Mouse (Mus musculus) bone marrow macrophage, adult 2 months (primary cell): Measurements from ENCODE around the gene Tmem60. TPM values are rescaled to one million over a fixed set of nuclear protein-coding genes. Genes with fewer than 3 reads are reported as not detected.
A peak's percentile ranks its signal among the peaks of the same experiment; 100 is the strongest.

Experiments used
- H3K27ac ChIP-seq: 2 replicates; pipeline ENCODE4 v1.5.1; 2012; ENCODE audit warnings: low read depth, low read length; ENCODE audit not compliant: insufficient read depth
- H3K4me1 ChIP-seq: 2 replicates; pipeline ENCODE4 v1.6.1; 2012; ENCODE audit warnings: low read length; ENCODE audit not compliant: control insufficient read depth, insufficient read depth
- H3K4me3 ChIP-seq: 2 replicates; pipeline ENCODE4 v1.5.1; 2012; ENCODE audit warnings: mild to moderate bottlenecking, low read length, moderate library complexity; ENCODE audit not compliant: insufficient read depth
- CTCF ChIP-seq: IDR thresholded peaks from 2 replicates; pipeline ENCODE4 v1.5.1; 2012; ENCODE audit warnings: low read depth, mild to moderate bottlenecking, low read length, moderate library complexity
- POLR2A ChIP-seq: IDR thresholded peaks from 2 replicates; pipeline ENCODE4 v1.6.1; 2012; ENCODE audit warnings: mild to moderate bottlenecking, low read depth, low read length, borderline replicate concordance
- polyA plus RNA-seq: library from polyadenylated mRNA; stranded (reverse); fragments of >200 nt; gene quantifications from 2 replicates; pipeline ENCODE4 v1.2.4, GENCODE M21; 2012; ENCODE audit not compliant: missing spikeins, insufficient read depth, insufficient read length

Gene Tmem60
- polyA plus RNA-seq, 1 experiment = 30.9 TPM

DNA sequence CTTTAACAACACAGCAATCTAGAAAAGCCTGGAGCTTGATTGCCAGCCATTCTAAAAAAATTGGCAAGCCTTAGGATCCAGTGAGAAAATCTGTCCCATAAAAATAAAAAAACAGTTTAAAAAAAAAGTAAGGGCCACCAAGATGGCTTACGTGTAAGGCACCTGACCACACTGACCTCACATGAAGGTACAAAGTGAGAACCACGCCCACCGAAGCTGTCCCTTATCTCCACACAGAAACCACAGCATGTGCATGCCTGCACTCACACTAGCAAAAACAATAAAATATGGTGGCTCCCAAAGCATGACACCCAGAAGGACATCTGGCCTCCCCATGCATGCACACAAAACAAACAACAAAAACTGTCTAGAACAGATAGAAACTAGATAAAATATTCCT lies 49.3 kb downstream of the Tmem60 start:
- TF ChIP-seq POLR2A (no peak), CTCF (no peak)
- Histone ChIP-seq H3K4me1 (peaks cover 47% of the 10 kb centered on the region), H3K27ac (no peak overlapping the region), H3K4me3 (no peak overlapping the region)

DNA sequence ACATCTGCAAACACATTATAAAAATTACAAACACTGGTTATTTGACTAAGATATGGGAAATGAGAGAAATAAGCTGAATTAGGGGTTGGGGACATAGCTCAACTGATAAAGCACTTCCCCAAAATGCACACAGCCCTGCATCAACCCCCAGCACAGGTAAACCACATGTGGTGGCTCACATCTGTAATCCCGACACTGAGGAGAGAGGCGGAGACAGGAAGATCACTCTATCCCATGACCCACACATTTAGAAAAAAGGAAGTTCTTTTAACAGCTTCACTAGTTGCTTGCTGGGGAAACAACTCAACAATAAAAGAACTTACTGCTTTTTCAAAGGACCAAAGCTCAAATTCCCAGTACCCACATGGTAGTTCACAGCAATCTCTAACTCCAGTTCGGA lies 50.6 kb downstream of the Tmem60 start:
- Histone ChIP-seq H3K27ac (peak overlapping the region; percentile 93), H3K4me3 (no peak overlapping the region), H3K4me1 (peaks cover 51% of the 10 kb centered on the region)
- TF ChIP-seq CTCF (no peak), POLR2A (no peak)

DNA sequence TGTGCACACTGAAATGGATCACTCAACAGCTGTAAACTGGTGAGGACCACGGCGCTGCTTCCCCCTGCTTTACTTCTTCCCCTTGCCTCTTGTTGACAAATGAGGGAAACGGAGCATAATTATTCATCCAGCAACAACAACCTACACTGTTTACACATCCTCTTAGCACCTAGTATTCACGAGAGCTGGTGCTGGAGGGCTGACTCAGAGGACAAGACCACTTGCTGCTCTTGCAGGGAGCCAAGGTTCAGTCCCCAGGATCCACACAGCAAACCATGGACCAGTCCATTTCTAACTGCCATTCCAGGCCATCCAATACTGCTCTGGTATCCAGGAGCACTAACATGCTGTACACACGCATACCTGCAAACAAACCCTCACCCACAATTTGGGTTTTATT lies 53.9 kb downstream of the Tmem60 start:
- Histone ChIP-seq H3K4me1 (peaks cover 61% of the 10 kb centered on the region), H3K4me3 (no peak overlapping the region), H3K27ac (peak overlapping the region; percentile 41)
- TF ChIP-seq POLR2A (no peak), CTCF (no peak)

Other genes starting within 250 kb of the Tmem60 start
- gene Phtf2, start 67 bp upstream of the Tmem60 start, polyA plus RNA-seq = 10.7 and 14.1 TPM in 2 replicates
- gene Rsbn1l, start 74.2 kb downstream of the Tmem60 start, polyA plus RNA-seq = 34.7 and 35.8 TPM in 2 replicates
- gene Ptpn12, start 173.7 kb downstream of the Tmem60 start, polyA plus RNA-seq = 86.0 and 92.2 TPM in 2 replicates